Mouse (Mus musculus): ENCODE data around the gene Dhtkd1. TPM values are rescaled to one million over a fixed set of nuclear protein-coding genes. Genes with fewer than 3 reads are reported as not detected.

Gene Dhtkd1
- total and polyA plus RNA-seq, 3 experiments, result 1.5 to 1.6 TPM; not detected in 1

GRCm38 (mm10) chr2:5877446-5877845, 65.1 kb downstream of the Dhtkd1 start:
- Histone ChIP-seq H3K9ac (ENCODE audit: control insufficient read depth, low read depth, low read length, poor library complexity, severe bottlenecking) (no peak overlapping the region), H3K27me3 (ENCODE audit: control insufficient read depth in 1 of 2, insufficient read depth in 2 of 2, low read length in 2 of 2) (no peaks in the 10 kb centered on the region), H3K9me3 (replicated peaks; ENCODE audit: insufficient read depth, low read length) (no peaks in the 10 kb centered on the region), H3K27ac (ENCODE audit: control insufficient read depth, low read depth, low read length) (no peak overlapping the region), H3K79me2 (ENCODE audit: control insufficient read depth, insufficient read depth, low read length, poor library complexity) (no peaks in the 10 kb centered on the region), H3K4me3 (ENCODE audit: control insufficient read depth in 1 of 2, insufficient read depth in 1 of 2, low read depth in 2 of 2, low read length in 2 of 2) (no peak overlapping the region), H3K4me1 (ENCODE audit: control insufficient read depth in 1 of 2, insufficient read depth in 2 of 2, low read length in 2 of 2) (no peaks in the 10 kb centered on the region), H3K36me3 (ENCODE audit: control insufficient read depth in 1 of 2, insufficient read depth in 2 of 2, low read length in 2 of 2) (peaks cover 0 to 46% of the 10 kb centered on the region in 2 experiments; a peak in 2 of 4 replicates)
- TF ChIP-seq RCOR1 (IDR thresholded peaks at IDR 0.05; ENCODE audit: low read depth, low read length), result no peak
- no peak for TF ChIP-seq JUND (IDR thresholded peaks at IDR 0.05; ENCODE audit: low read depth, low read length)
- no peak for TF ChIP-seq UBTF (IDR thresholded peaks at IDR 0.05; ENCODE audit: borderline replicate concordance, insufficient read depth, low read depth, low read length)
- TF ChIP-seq GATA1 (IDR thresholded peaks at IDR 0.05; ENCODE audit: low read depth, low read length), result no peak
- no peak for DNase-seq (ENCODE audit: low read depth, low spot score)

- H3K27ac ChIP-seq (ENCODE audit: control insufficient read depth, low read depth, low read length), result no peak overlapping the region
- TF ChIP-seq TAL1 (IDR thresholded peaks at IDR 0.05; ENCODE audit: low read length) (no peak), RAD21 (IDR thresholded peaks at IDR 0.05; ENCODE audit: low read depth, low read length) (no peak), POLR2A (IDR thresholded peaks at IDR 0.05; ENCODE audit: control insufficient read depth in 1 of 2, insufficient read depth in 1 of 2, low read depth in 1 of 2, low read length in 2 of 2, poor library complexity in 1 of 2) (no peak), BHLHE40 (IDR thresholded peaks at IDR 0.05; ENCODE audit: borderline replicate concordance, low read depth, low read length) (no peak)
- H3K9me3 ChIP-seq (replicated peaks; ENCODE audit: insufficient read depth, low read length), result no peaks in the 10 kb centered on the region
- no peaks in the 10 kb centered on the region for H3K27me3 ChIP-seq (ENCODE audit: control insufficient read depth in 1 of 2, insufficient read depth in 2 of 2, low read length in 2 of 2)
- peaks cover 0 to 65% of the 10 kb centered on the region in 2 experiments; a peak in 2 of 4 replicates for H3K36me3 ChIP-seq (ENCODE audit: control insufficient read depth in 1 of 2, insufficient read depth in 2 of 2, low read length in 2 of 2)
- H3K4me1 ChIP-seq (ENCODE audit: control insufficient read depth in 1 of 2, insufficient read depth in 2 of 2, low read length in 2 of 2), result no peaks in the 10 kb centered on the region
- H3K79me2 ChIP-seq (ENCODE audit: control insufficient read depth, insufficient read depth, low read length, poor library complexity), result no peaks in the 10 kb centered on the region
- no peak overlapping the region for H3K4me3 ChIP-seq (ENCODE audit: control insufficient read depth in 1 of 2, insufficient read depth in 1 of 2, low read depth in 2 of 2, low read length in 2 of 2)
- DNase-seq (ENCODE audit: low read depth, low spot score), result no peak
- H3K9ac ChIP-seq (ENCODE audit: control insufficient read depth, low read depth, low read length, poor library complexity, severe bottlenecking), result no peak overlapping the region
Observed at GRCm38 (mm10) chr2:5869746-5870145, 72.8 kb downstream of the Dhtkd1 start.

- Histone ChIP-seq H3K4me1 (ENCODE audit: control insufficient read depth in 1 of 2, insufficient read depth in 2 of 2, low read length in 2 of 2) (no peaks in the 10 kb centered on the region), H3K9me3 (replicated peaks; ENCODE audit: insufficient read depth, low read length) (no peaks in the 10 kb centered on the region), H3K9ac (ENCODE audit: control insufficient read depth, low read depth, low read length, poor library complexity, severe bottlenecking) (no peak overlapping the region), H3K79me2 (ENCODE audit: control insufficient read depth, insufficient read depth, low read length, poor library complexity) (no peaks in the 10 kb centered on the region), H3K4me3 (ENCODE audit: control insufficient read depth in 1 of 2, insufficient read depth in 1 of 2, low read depth in 2 of 2, low read length in 2 of 2) (no peak overlapping the region), H3K27ac (ENCODE audit: control insufficient read depth, low read depth, low read length) (no peak overlapping the region), H3K27me3 (ENCODE audit: control insufficient read depth in 1 of 2, insufficient read depth in 2 of 2, low read length in 2 of 2) (no peaks in the 10 kb centered on the region), H3K36me3 (ENCODE audit: control insufficient read depth in 1 of 2, insufficient read depth in 2 of 2, low read length in 2 of 2) (peaks cover 0 to 53% of the 10 kb centered on the region in 2 experiments; a peak in 2 of 4 replicates)
- TF ChIP-seq SIN3A (IDR thresholded peaks at IDR 0.05; ENCODE audit: low read length) (no peak), ETS1 (IDR thresholded peaks at IDR 0.05; ENCODE audit: low read depth, low read length) (no peak), RAD21 (IDR thresholded peaks at IDR 0.05; ENCODE audit: low read depth, low read length) (no peak), CHD2 (IDR thresholded peaks at IDR 0.05; ENCODE audit: low read length) (no peak), POLR2A (IDR thresholded peaks at IDR 0.05; ENCODE audit: control insufficient read depth in 1 of 2, insufficient read depth in 1 of 2, low read depth in 1 of 2, low read length in 2 of 2, poor library complexity in 1 of 2) (no peak), GATA1 (IDR thresholded peaks at IDR 0.05; ENCODE audit: low read depth, low read length) (no peak), MXI1 (IDR thresholded peaks at IDR 0.05; ENCODE audit: low read depth, low read length) (no peak), CTCF (IDR thresholded peaks at IDR 0.05 in 2 of 3, conservative IDR thresholded peaks at IDR 0.05 in 1 of 3; ENCODE audit: control insufficient read depth in 1 of 3, insufficient read depth in 1 of 3, low read depth in 2 of 3, low read length in 3 of 3, poor library complexity in 1 of 3, severe bottlenecking in 1 of 3) (no peak), SMC3 (IDR thresholded peaks at IDR 0.05; ENCODE audit: low read depth, low read length) (no peak), JUND (IDR thresholded peaks at IDR 0.05; ENCODE audit: low read depth, low read length) (no peak), ZMIZ1 (IDR thresholded peaks at IDR 0.05; ENCODE audit: low read depth, low read length) (no peak), ZC3H11A (IDR thresholded peaks at IDR 0.05; ENCODE audit: low read depth, low read length) (no peak), HCFC1 (IDR thresholded peaks at IDR 0.05; ENCODE audit: low read depth, low read length) (no peak), ZNF384 (IDR thresholded peaks at IDR 0.05; ENCODE audit: low read depth, low read length) (no peak), E2F4 (IDR thresholded peaks at IDR 0.05; ENCODE audit: borderline replicate concordance, low read depth, low read length) (no peak), USF1 (IDR thresholded peaks at IDR 0.05; ENCODE audit: low read depth, low read length) (no peak), CHD1 (IDR thresholded peaks at IDR 0.05; ENCODE audit: low read depth, low read length) (no peak)
- DNase-seq (ENCODE audit: low read depth, low spot score), result no peak
Observed at GRCm38 (mm10) chr2:5867681-5868080, 74.9 kb downstream of the Dhtkd1 start.
